8 mouse cellular contexts compared by ENCODE assay signal in the genomic region with DNA sequence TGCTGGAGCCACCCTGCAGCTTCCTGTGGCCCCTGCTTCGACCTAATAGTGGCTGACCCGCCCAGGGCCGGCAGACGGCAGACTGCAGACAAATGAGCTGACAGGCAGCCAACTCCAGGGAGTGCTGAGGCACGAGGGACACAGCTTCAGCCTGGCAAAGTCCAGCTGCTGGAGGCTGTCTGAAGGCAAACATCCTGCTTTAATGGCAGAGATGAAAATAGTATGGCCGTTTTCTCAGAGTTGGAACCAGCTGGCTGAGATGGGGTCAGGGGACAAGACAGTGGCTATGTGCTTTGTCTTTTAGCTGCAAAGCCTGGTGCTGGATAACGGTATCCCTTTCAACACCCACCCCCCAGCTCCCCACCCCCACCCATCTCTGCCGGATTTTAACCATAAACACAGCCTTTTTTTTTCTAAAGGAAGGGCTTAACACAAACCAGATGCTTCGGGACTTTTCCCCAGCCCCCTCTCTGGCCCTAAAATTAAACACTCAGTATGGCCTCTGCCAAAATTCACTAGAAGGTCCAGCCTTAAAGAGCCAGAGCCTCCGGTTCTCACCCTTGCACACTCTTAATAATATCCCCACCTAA. TPM values are rescaled to one million over a fixed set of nuclear protein-coding genes. Genes with fewer than 3 reads are reported as not detected.
DNase-seq lines count a peak whose midpoint lies in the region; ATAC-seq lines count a peak whose summit lies in the region.

No protein-coding gene starts in this region.

- H3K4me3 ChIP-seq in forebrain, embryonic 14.5 days (ENCODE audit: low read depth, low read length): no peak overlapping the region

- no peaks in the 10 kb centered on the region for H3K36me3 ChIP-seq in forebrain, embryonic 14.5 days (ENCODE audit: control insufficient read depth, insufficient read depth, low read length)

- no peak overlapping the region; the same call in 1 of the 2 replicates for H3K9ac ChIP-seq in forebrain, embryonic 14.5 days (ENCODE audit: low read length)

- no peak overlapping the region for H3K4me2 ChIP-seq in forebrain, embryonic 14.5 days (ENCODE audit: low read length)

- DNase-seq in 3T3-L1 (ENCODE audit: low read depth, low spot score): peak; percentile 96
- DNase-seq in forebrain, embryonic 14.5 days (ENCODE audit: low spot score): peak; percentile 77
- DNase-seq in heart, postnatal 10 days: peak; percentile 93 to 95
- peak; percentile 93 to 94 for DNase-seq in kidney, postnatal 36 days
- peak; percentile 89 to 93 for DNase-seq in lung, adult 18-20 months
- DNase-seq in ovary, postnatal 10 days (ENCODE audit: low spot score): peak; percentile 59

- H3K9me3 ChIP-seq in forebrain, embryonic 14.5 days (replicated peaks; ENCODE audit: control insufficient read depth, low read length): no peaks in the 10 kb centered on the region

- H3K27ac ChIP-seq in forebrain, embryonic 14.5 days (ENCODE audit: low read depth, low read length): no peak overlapping the region; the same call in 1 of the 2 replicates

- intact Hi-C loops in heart, postnatal 10 days (cut with DNase I): loop anchor here (2.0 kb wide), 2 partner anchors 19 to 29 kb away; no protein-coding TSS in a partner anchor

- peaks cover 24% of the 10 kb centered on the region for H3K4me1 ChIP-seq in forebrain, embryonic 14.5 days (ENCODE audit: control insufficient read depth, insufficient read depth, low read length)

- 6% methylated on average over 10 of the region's 10 CpGs for WGBS in forebrain, embryonic 14.5 days

- no peaks in the 10 kb centered on the region for H3K27me3 ChIP-seq in forebrain, embryonic 14.5 days (replicated peaks; ENCODE audit: control insufficient read depth, insufficient read depth, low read length)

- peak; percentile 57 for ATAC-seq in cerebellum, adult (ENCODE audit: insufficient number of reproducible peaks, low FRiP score, low TSS enrichment)
- peak; percentile 60; the same call in 1 of the 2 replicates for ATAC-seq in forebrain, embryonic 14.5 days
- no peak for ATAC-seq in erythroblast, adult 5-6 weeks (replicated peaks; ENCODE audit: low FRiP score, poor library complexity, severe bottlenecking)

RNA-seq across cellular contexts. Expression of gene Actn1, which starts 30.0 kb away (rescaled TPM):
- 7.1 and 7.3 TPM in 2 replicates for polyA plus RNA-seq in forebrain, embryonic 14.5 days (2014; fragmentation: Nextera tagmentation; extraction: Ambion mirVana)
- total RNA-seq in heart, postnatal 10 days (2021): 10 to 100 TPM; 70.7 to 71.9 TPM
- total RNA-seq in erythroblast, adult 5-6 weeks (2015; ENCODE audit: low replicate concordance): 13.4 and 17.6 TPM in 2 replicates
- 15.5 and 20.8 TPM in 2 replicates for total RNA-seq in erythroblast, adult 5-6 weeks (2017; ENCODE audit: low replicate concordance)
